Mouse (Mus musculus) hindbrain, embryonic 16.5 days (tissue): ENCODE results near the gene Adamts12. TPM values are rescaled to one million over a fixed set of nuclear protein-coding genes. Genes with fewer than 3 reads are reported as not detected.

Experiments used
- ATAC-seq: fragments of 200-750 bp; cut with Nextera tagmentation; 2 replicates; pipeline ENCODE4 v1.8.0; 2017; ENCODE audit warnings: moderate TSS enrichment, moderate library complexity
- H3K27ac ChIP-seq: fragments of 300-500 bp; sonication (generic); 2 replicates; pipeline ENCODE4 v1.5.1; 2014; ENCODE audit warnings: low read depth, mild to moderate bottlenecking, control low read depth, low read length, moderate library complexity
- H3K27me3 ChIP-seq: fragments of 300-500 bp; sonication (generic); replicated peaks from 2 replicates; pipeline ENCODE4 v1.6.1; 2014; ENCODE audit warnings: low read length; ENCODE audit not compliant: control insufficient read depth, insufficient read depth
- H3K36me3 ChIP-seq: fragments of 300-500 bp; sonication (generic); 2 replicates; pipeline ENCODE4 v1.6.1; 2014; ENCODE audit warnings: mild to moderate bottlenecking, low read length, moderate library complexity, mixed read lengths; ENCODE audit not compliant: control insufficient read depth, insufficient read depth
- H3K4me1 ChIP-seq: fragments of 300-500 bp; sonication (generic); 2 replicates; pipeline ENCODE4 v1.6.1; 2014; ENCODE audit warnings: low read depth, low read length; ENCODE audit not compliant: control insufficient read depth, insufficient read depth
- H3K4me2 ChIP-seq: fragments of 300-500 bp; sonication (generic); 2 replicates; pipeline ENCODE4 v1.6.1; 2014; ENCODE audit warnings: mild to moderate bottlenecking, low read length, control low read depth, moderate library complexity
- H3K4me3 ChIP-seq: fragments of 300-500 bp; sonication (generic); 2 replicates; pipeline ENCODE4 v1.5.1; 2014; ENCODE audit warnings: mild to moderate bottlenecking, low read length, control low read depth, moderate library complexity
- H3K9ac ChIP-seq: fragments of 300-500 bp; sonication (generic); 2 replicates; pipeline ENCODE4 v1.6.1; 2014; ENCODE audit warnings: low read depth, mild to moderate bottlenecking, control low read depth, low read length, moderate library complexity
- H3K9me3 ChIP-seq: fragments of 300-500 bp; sonication (generic); 2 replicates; pipeline ENCODE4 v1.6.1; 2014; ENCODE audit warnings: mild to moderate bottlenecking, low read length, moderate library complexity; ENCODE audit not compliant: control insufficient read depth
- WGBS: fragments of 180-500 bp; shearing (Covaris S2); extraction: QIAGEN DNeasy Blood & Tissue Kit; methylation state at CpG from one replicate; pipeline ENCODE4 v1.1.7; 2014; 5-methylcytosine and 5-hydroxymethylcytosine counted together
- polyA plus RNA-seq: library from polyadenylated mRNA; unstranded; fragments of >200 nt; fragmentation: Nextera tagmentation; extraction: Ambion mirVana; gene quantifications from 2 replicates; pipeline ENCODE4 v1.2.1, GENCODE M21; 2015

Gene Adamts12
- polyA plus RNA-seq, 1 experiment from 2014 or later, result 1.6 TPM

GRCm38 (mm10) chr15:11038476-11038875, 26.1 kb upstream of the Adamts12 start:
- Histone ChIP-seq H3K9me3 (no peaks in the 10 kb centered on the region), H3K9ac (no peak overlapping the region), H3K4me3 (no peak overlapping the region), H3K4me2 (peak overlapping the region; percentile 83), H3K4me1 (peaks cover 24% of the 10 kb centered on the region), H3K27me3 (peaks cover 33% of the 10 kb centered on the region), H3K27ac (no peak overlapping the region), H3K36me3 (no peaks in the 10 kb centered on the region)
- ATAC-seq, result no peak
- 2% methylated on average over 12 of the region's 12 CpGs for WGBS

- Histone ChIP-seq H3K27ac (no peak overlapping the region), H3K4me3 (no peak overlapping the region), H3K4me2 (no peak overlapping the region), H3K9ac (no peak overlapping the region), H3K36me3 (no peaks in the 10 kb centered on the region), H3K4me1 (peaks cover 24% of the 10 kb centered on the region), H3K9me3 (no peaks in the 10 kb centered on the region), H3K27me3 (peaks cover 25% of the 10 kb centered on the region)
- ATAC-seq, result no peak
- WGBS, result 69% methylated on average over 5 of the region's 5 CpGs
Observed at GRCm38 (mm10) chr15:11040067-11040466, 24.5 kb upstream of the Adamts12 start.

GRCm38 (mm10) chr15:11041229-11041628, 23.4 kb upstream of the Adamts12 start:
- H3K27me3 ChIP-seq, result peaks cover 14% of the 10 kb centered on the region
- no peak overlapping the region for H3K4me3 ChIP-seq
- WGBS, result 85% methylated on average over 2 of the region's 2 CpGs
- peaks cover 17% of the 10 kb centered on the region for H3K4me1 ChIP-seq
- no peaks in the 10 kb centered on the region for H3K9me3 ChIP-seq
- no peak overlapping the region for H3K9ac ChIP-seq
- H3K36me3 ChIP-seq, result no peaks in the 10 kb centered on the region
- H3K27ac ChIP-seq, result no peak overlapping the region
- H3K4me2 ChIP-seq, result no peak overlapping the region
- no peak for ATAC-seq

GRCm38 (mm10) chr15:11042828-11043227, 21.8 kb upstream of the Adamts12 start:
- Histone ChIP-seq H3K9me3 (no peaks in the 10 kb centered on the region), H3K4me2 (no peak overlapping the region), H3K9ac (no peak overlapping the region), H3K27me3 (peaks cover 4% of the 10 kb centered on the region), H3K4me1 (peaks cover 1% of the 10 kb centered on the region), H3K27ac (no peak overlapping the region), H3K36me3 (no peaks in the 10 kb centered on the region), H3K4me3 (no peak overlapping the region)
- WGBS, result 90% methylated on average over 5 of the region's 5 CpGs
- ATAC-seq, result no peak

GRCm38 (mm10) chr15:11053678-11054439, 10.7 kb upstream of the Adamts12 start:
- H3K27ac ChIP-seq, result no peak overlapping the region
- H3K4me2 ChIP-seq, result no peak overlapping the region
- H3K27me3 ChIP-seq, result no peaks in the 10 kb centered on the region
- H3K9ac ChIP-seq, result no peak overlapping the region
- H3K36me3 ChIP-seq, result no peaks in the 10 kb centered on the region
- no peaks in the 10 kb centered on the region for H3K4me1 ChIP-seq
- ATAC-seq, result no peak
- no peaks in the 10 kb centered on the region for H3K9me3 ChIP-seq
- no peak overlapping the region for H3K4me3 ChIP-seq
- 35% methylated on average over 10 of the region's 10 CpGs for WGBS

GRCm38 (mm10) chr15:11054440-11055080, 10.0 kb upstream of the Adamts12 start:
- H3K36me3 ChIP-seq, result no peaks in the 10 kb centered on the region
- no peak overlapping the region for H3K4me3 ChIP-seq
- H3K9ac ChIP-seq, result no peak overlapping the region
- H3K4me1 ChIP-seq, result no peaks in the 10 kb centered on the region
- H3K27ac ChIP-seq, result no peak overlapping the region
- H3K4me2 ChIP-seq, result no peak overlapping the region
- WGBS, result 67% methylated on average over 7 of the region's 7 CpGs
- no peaks in the 10 kb centered on the region for H3K9me3 ChIP-seq
- ATAC-seq, result no peak
- H3K27me3 ChIP-seq, result no peaks in the 10 kb centered on the region

GRCm38 (mm10) chr15:11062903-11063302, 1.7 kb upstream of the Adamts12 start:
- no peak for ATAC-seq

DNA sequence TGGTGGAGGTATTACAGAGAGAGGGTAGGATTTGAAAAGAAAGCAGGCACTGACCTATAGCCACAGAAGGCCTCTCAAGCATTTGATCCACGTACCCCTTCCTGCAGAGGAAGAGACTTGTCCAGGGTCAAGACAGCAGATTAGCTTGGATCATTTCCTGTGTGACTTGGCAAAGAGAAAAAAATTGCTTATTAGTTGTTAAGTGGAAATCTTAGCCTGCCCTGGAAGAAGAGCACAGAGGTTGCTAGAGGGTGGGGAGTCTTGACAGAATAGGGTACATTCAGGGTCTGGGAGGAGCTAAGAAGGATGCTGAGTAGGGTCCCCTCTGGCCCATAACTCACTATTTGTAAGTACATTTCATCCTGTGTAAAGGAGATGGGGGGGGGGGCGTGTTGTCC, 431 bp upstream of the Adamts12 start:
- Histone ChIP-seq H3K9ac (no peak overlapping the region), H3K9me3 (no peaks in the 10 kb centered on the region), H3K27me3 (no peaks in the 10 kb centered on the region), H3K4me1 (peaks cover 15% of the 10 kb centered on the region), H3K27ac (0 out of 2 replicates have a peak overlapping the region, but pooled peaks have one; percentile 17), H3K4me2 (no peak overlapping the region; the same call in none of the 2 replicates), H3K4me3 (no peak overlapping the region), H3K36me3 (no peaks in the 10 kb centered on the region)
- no peak for ATAC-seq
- 19% methylated on average over 2 of the region's 2 CpGs for WGBS

More at GRCm38 (mm10) chr15:11062903-11063302, 1.7 kb upstream of the Adamts12 start:
- peaks cover 15% of the 10 kb centered on the region for H3K4me1 ChIP-seq
- H3K27ac ChIP-seq, result no peak overlapping the region
- H3K9ac ChIP-seq, result no peak overlapping the region
- H3K36me3 ChIP-seq, result no peaks in the 10 kb centered on the region
- no peak overlapping the region for H3K4me2 ChIP-seq
- no peaks in the 10 kb centered on the region for H3K9me3 ChIP-seq
- no peak overlapping the region for H3K4me3 ChIP-seq
- no peaks in the 10 kb centered on the region for H3K27me3 ChIP-seq
- WGBS, result 82% methylated on average over 1 of the region's 1 CpGs

GRCm38 (mm10) chr15:11065528-11066171, 1.1 kb downstream of the Adamts12 start:
- peak overlapping the region; percentile 60 for H3K4me2 ChIP-seq
- H3K27ac ChIP-seq, result peak overlapping the region; percentile 73
- H3K9ac ChIP-seq, result peak overlapping the region; percentile 36
- H3K4me1 ChIP-seq, result peaks cover 15% of the 10 kb centered on the region
- no peaks in the 10 kb centered on the region for H3K9me3 ChIP-seq
- H3K36me3 ChIP-seq, result no peaks in the 10 kb centered on the region
- 6% methylated on average over 9 of the region's 9 CpGs for WGBS
- ATAC-seq, result peak; percentile 32; the same call in 1 of the 2 replicates
- H3K4me3 ChIP-seq, result peak overlapping the region; percentile 40
- no peaks in the 10 kb centered on the region for H3K27me3 ChIP-seq
